Mouse (Mus musculus) limb, embryonic 15.5 days (tissue): Measurements from ENCODE around the gene Gpsm3. TPM values are rescaled to one million over a fixed set of nuclear protein-coding genes. Genes with fewer than 3 reads are reported as not detected.
A peak's percentile ranks its signal among the peaks of the same experiment; 100 is the strongest.

Experiments used
- ATAC-seq: fragments of 200-750 bp; cut with Nextera tagmentation; 2 replicates; pipeline ENCODE4 v1.8.0; 2017; ENCODE audit warnings: low read depth, moderate TSS enrichment; ENCODE audit not compliant: insufficient number of reproducible peaks, low FRiP score, low TSS enrichment
- H3K27ac ChIP-seq: fragments of 300-500 bp; sonication (generic); 2 replicates; pipeline ENCODE4 v1.5.1; 2015; ENCODE audit warnings: moderate library complexity, mild to moderate bottlenecking, inconsistent platforms
- H3K27me3 ChIP-seq: fragments of 300-500 bp; sonication (generic); 2 replicates; pipeline ENCODE4 v1.6.1; 2015; ENCODE audit warnings: inconsistent platforms
- H3K36me3 ChIP-seq: fragments of 300-500 bp; sonication (generic); 2 replicates; pipeline ENCODE4 v1.6.1; 2015; ENCODE audit warnings: inconsistent platforms
- H3K4me1 ChIP-seq: fragments of 300-500 bp; sonication (generic); 2 replicates; pipeline ENCODE4 v1.6.1; 2015; ENCODE audit warnings: inconsistent platforms
- H3K4me2 ChIP-seq: fragments of 300-500 bp; sonication (generic); 2 replicates; pipeline ENCODE4 v1.6.1; 2015; ENCODE audit warnings: mild to moderate bottlenecking, inconsistent platforms
- H3K4me3 ChIP-seq: fragments of 300-500 bp; sonication (generic); 2 replicates; pipeline ENCODE4 v1.5.1; 2015; ENCODE audit warnings: mild to moderate bottlenecking, inconsistent platforms
- H3K9ac ChIP-seq: fragments of 300-500 bp; sonication (generic); 2 replicates; pipeline ENCODE4 v1.6.1; 2015; ENCODE audit warnings: inconsistent platforms
- H3K9me3 ChIP-seq: fragments of 300-500 bp; sonication (generic); 2 replicates; pipeline ENCODE4 v1.6.1; 2016; ENCODE audit warnings: inconsistent platforms
- WGBS: fragments of 180-500 bp; shearing (Covaris S2); methylation state at CpG from one replicate; pipeline ENCODE4 v1.1.7; 2015; 5-methylcytosine and 5-hydroxymethylcytosine counted together
- polyA plus RNA-seq: library from polyadenylated mRNA; unstranded; fragments of >200 nt; fragmentation: Nextera tagmentation; extraction: Ambion mirVana; gene quantifications from 2 replicates; pipeline ENCODE4 v1.2.1, GENCODE M21; 2015

The Gpsm3 gene
- polyA plus RNA-seq, 1 experiment from 2014 or later: 7.2 TPM

GRCm38 (mm10) chr17:34591994-34592375, 2.4 kb downstream of the Gpsm3 start:
- Histone ChIP-seq H3K27me3 (no peaks in the 10 kb centered on the region), H3K36me3 (peaks cover 21% of the 10 kb centered on the region), H3K4me3 (peak overlapping the region; percentile 80), H3K9ac (peak overlapping the region; percentile 84), H3K4me1 (peaks cover 63% of the 10 kb centered on the region), H3K9me3 (no peaks in the 10 kb centered on the region), H3K27ac (peak overlapping the region; percentile 98), H3K4me2 (peak overlapping the region; percentile 85)
- under 1% methylated on average over 31 of the region's 35 CpGs for WGBS
- ATAC-seq: peak; percentile 42; the same call in 1 of the 2 replicates

- Histone ChIP-seq H3K4me3 (peak overlapping the region; percentile 80), H3K27ac (peak overlapping the region; percentile 98), H3K36me3 (peaks cover 21% of the 10 kb centered on the region), H3K4me1 (peaks cover 66% of the 10 kb centered on the region), H3K27me3 (no peaks in the 10 kb centered on the region), H3K9me3 (no peaks in the 10 kb centered on the region), H3K4me2 (peak overlapping the region; percentile 85), H3K9ac (peak overlapping the region; percentile 84)
- ATAC-seq: peak; percentile 4; the same call in 1 of the 2 replicates
- 1% methylated on average over 23 of the region's 32 CpGs for WGBS
Observed at GRCm38 (mm10) chr17:34592581-34593549, 3.3 kb downstream of the Gpsm3 start.

GRCm38 (mm10) chr17:34593752-34594525, 4.3 kb downstream of the Gpsm3 start:
- no peak for ATAC-seq
- no peaks in the 10 kb centered on the region for H3K27me3 ChIP-seq
- H3K9ac ChIP-seq: peak overlapping the region; percentile 84; the same call in 1 of the 2 replicates
- peaks cover 21% of the 10 kb centered on the region for H3K36me3 ChIP-seq
- peak overlapping the region; percentile 85 for H3K4me2 ChIP-seq
- peak overlapping the region; percentile 98 for H3K27ac ChIP-seq
- H3K9me3 ChIP-seq: no peaks in the 10 kb centered on the region
- H3K4me3 ChIP-seq: peak overlapping the region; percentile 80
- H3K4me1 ChIP-seq: peaks cover 60% of the 10 kb centered on the region
- 45% methylated on average over 34 of the region's 34 CpGs for WGBS

- Histone ChIP-seq H3K4me1 (peaks cover 44% of the 10 kb centered on the region), H3K9me3 (no peaks in the 10 kb centered on the region), H3K9ac (no peak overlapping the region), H3K36me3 (peaks cover 33% of the 10 kb centered on the region), H3K4me2 (no peak overlapping the region), H3K27me3 (no peaks in the 10 kb centered on the region), H3K4me3 (no peak overlapping the region), H3K27ac (no peak overlapping the region)
- 71% methylated on average over 8 of the region's 8 CpGs for WGBS
- no peak for ATAC-seq
Observed at GRCm38 (mm10) chr17:34596098-34596497, 6.5 kb downstream of the Gpsm3 start.

- Histone ChIP-seq H3K4me1 (peaks cover 46% of the 10 kb centered on the region), H3K27me3 (no peaks in the 10 kb centered on the region), H3K9ac (no peak within 1 kb of the TSS), H3K36me3 (peaks cover 41% of the 10 kb centered on the region), H3K4me2 (no peak within 1 kb of the TSS), H3K27ac (no peak within 1 kb of the TSS), H3K4me3 (no peak within 1 kb of the TSS), H3K9me3 (no peaks in the 10 kb centered on the region)
- ATAC-seq: no peak
- WGBS: 18% methylated on average over 6 of the region's 6 CpGs
Observed at GRCm38 (mm10) chr17:34597566-34598095, 8.0 kb downstream of the Gpsm3 start, which contains the start of gene Ager. Ager (plus strand) TSS chr17:34597862.

GRCm38 (mm10) chr17:34599891-34600290, 10.3 kb downstream of the Gpsm3 start:
- Histone ChIP-seq H3K27me3 (no peaks in the 10 kb centered on the region), H3K4me1 (peaks cover 42% of the 10 kb centered on the region), H3K9ac (no peak overlapping the region), H3K4me2 (no peak overlapping the region), H3K4me3 (no peak overlapping the region), H3K36me3 (peaks cover 35% of the 10 kb centered on the region), H3K27ac (no peak overlapping the region), H3K9me3 (no peaks in the 10 kb centered on the region)
- ATAC-seq: no peak
- 83% methylated on average over 9 of the region's 9 CpGs for WGBS

- Histone ChIP-seq H3K9me3 (no peaks in the 10 kb centered on the region), H3K9ac (no peak overlapping the region), H3K4me1 (peaks cover 42% of the 10 kb centered on the region), H3K4me2 (peak overlapping the region; percentile 86; the same call in 1 of the 2 replicates), H3K27me3 (no peaks in the 10 kb centered on the region), H3K36me3 (peaks cover 21% of the 10 kb centered on the region), H3K4me3 (no peak overlapping the region), H3K27ac (no peak overlapping the region)
- no peak for ATAC-seq
- 86% methylated on average over 12 of the region's 12 CpGs for WGBS
Observed at GRCm38 (mm10) chr17:34601796-34602195, 12.2 kb downstream of the Gpsm3 start.

- peak; percentile 97 for ATAC-seq
- Histone ChIP-seq H3K27ac (peak within 1 kb of the TSS; percentile 89), H3K4me3 (peak within 1 kb of the TSS; percentile 84), H3K27me3 (no peaks in the 10 kb centered on the region), H3K36me3 (peaks cover 28% of the 10 kb centered on the region), H3K4me1 (peaks cover 51% of the 10 kb centered on the region), H3K9ac (peak within 1 kb of the TSS; percentile 65), H3K4me2 (peak within 1 kb of the TSS; percentile 86), H3K9me3 (no peaks in the 10 kb centered on the region)
- WGBS: under 1% methylated on average over 30 of the region's 30 CpGs
Observed at GRCm38 (mm10) chr17:34603375-34604060, 13.9 kb downstream of the Gpsm3 start, which contains the start of gene Rnf5. Rnf5 (minus strand) TSS chr17:34603690.

GRCm38 (mm10) chr17:34604061-34604508, 14.5 kb downstream of the Gpsm3 start, which contains the start of gene Agpat1:
Agpat1 (plus strand) TSS chr17:34604262.
- no peaks in the 10 kb centered on the region for H3K9me3 ChIP-seq
- peak within 1 kb of the TSS; percentile 86 for H3K4me2 ChIP-seq
- H3K4me3 ChIP-seq: peak within 1 kb of the TSS; percentile 84
- H3K4me1 ChIP-seq: peaks cover 57% of the 10 kb centered on the region
- peak within 1 kb of the TSS; percentile 65 for H3K9ac ChIP-seq
- H3K27me3 ChIP-seq: no peaks in the 10 kb centered on the region
- peaks cover 28% of the 10 kb centered on the region for H3K36me3 ChIP-seq
- peak within 1 kb of the TSS; percentile 89 for H3K27ac ChIP-seq
- under 1% methylated on average over 35 of the region's 35 CpGs for WGBS
- peak; percentile 90 for ATAC-seq

- H3K4me3 ChIP-seq: peak overlapping the region; percentile 84
- no peaks in the 10 kb centered on the region for H3K9me3 ChIP-seq
- no peaks in the 10 kb centered on the region for H3K27me3 ChIP-seq
- peak overlapping the region; percentile 89 for H3K27ac ChIP-seq
- 10% methylated on average over 24 of the region's 24 CpGs for whole genome bisulfite sequencing
- H3K36me3 ChIP-seq: peaks cover 28% of the 10 kb centered on the region
- H3K4me2 ChIP-seq: peak overlapping the region; percentile 83
- peaks cover 57% of the 10 kb centered on the region for H3K4me1 ChIP-seq
- no peak for ATAC-seq
- peak overlapping the region; percentile 45; the same call in 1 of the 2 replicates for H3K9ac ChIP-seq
Observed at GRCm38 (mm10) chr17:34604511-34605237, 15.1 kb downstream of the Gpsm3 start.
